10 mouse cellular contexts compared by ENCODE assay signal in the genomic region with DNA sequence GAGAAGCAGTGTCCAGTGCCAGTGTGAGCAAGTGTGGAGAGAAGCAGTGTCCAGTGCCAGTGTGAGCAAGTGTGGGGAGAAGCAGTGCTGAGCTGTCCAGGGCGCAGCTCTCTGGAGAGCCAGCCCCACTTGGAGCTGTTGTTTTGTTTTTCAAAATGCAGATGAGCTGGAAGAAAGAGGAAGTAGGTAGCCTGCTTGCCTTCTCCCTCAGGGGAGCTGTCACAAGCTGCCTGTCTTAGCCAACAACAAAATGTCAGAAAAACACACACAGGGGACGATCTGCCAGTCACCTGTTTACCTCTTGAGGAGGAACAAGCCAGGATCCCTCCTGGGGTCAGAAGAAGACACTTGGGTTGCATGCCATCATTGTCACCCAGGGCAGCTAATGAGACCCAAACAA.
DNase-seq lines count a peak whose midpoint lies in the region; ATAC-seq and TF ChIP-seq lines count a peak whose summit lies in the region.
"Had no signal": no experiment of that assay in that cellular context is flagged by ENCODE, and none has a peak within 500 bp of the region (broad histone marks: within the 10 kb centered on the region; RNA-seq: fewer than 3 reads in every experiment).

No protein-coding gene starts in this region.

- no peak for ATAC-seq in limb, embryonic 12.5 days (ENCODE audit: insufficient number of reproducible peaks, insufficient read depth, low FRiP score, low TSS enrichment, low read depth)
- peak; percentile 87 for ATAC-seq in neutrophil, adult 5-6 weeks (ENCODE audit: extremely low read depth, insufficient number of reproducible peaks, low FRiP score, poor library complexity, severe bottlenecking)
- ATAC-seq in CD4-positive, CD25-positive, alpha-beta regulatory T cell, adult 4 months: no peak

- no peak overlapping the region for H3K4me3 ChIP-seq in cerebellum, adult 2 months (replicated peaks; ENCODE audit: insufficient read depth, low read depth, low read length)
- H3K4me3 ChIP-seq in limb, embryonic 12.5 days (replicated peaks): no peak overlapping the region
- H3K4me3 ChIP-seq in limb, embryonic 10.5 days: no peak overlapping the region
- no peak overlapping the region for H3K4me3 ChIP-seq in cortical plate, adult 2 months (ENCODE audit: insufficient read depth, low read length)
- H3K4me3 ChIP-seq: liver, embryonic 13.5 days had no signal

- no peaks in the 10 kb centered on the region for H3K9me3 ChIP-seq in limb, embryonic 12.5 days
- no peaks in the 10 kb centered on the region for H3K9me3 ChIP-seq in limb, embryonic 10.5 days (replicated peaks)
- H3K9me3 ChIP-seq: liver, embryonic 13.5 days had no signal

- WGBS in cerebellum, adult 2 months: 28% methylated on average over 2 of the region's 2 CpGs
- WGBS in limb, embryonic 12.5 days: 50% methylated on average over 2 of the region's 2 CpGs
- WGBS in limb, embryonic 10.5 days: 61% methylated on average over 2 of the region's 2 CpGs

- DNase-seq in cerebellum, adult 2 months: no peak
- DNase-seq in cerebellum, adult 11 months: no peak
- DNase-seq in limb, embryonic 10.5 days (ENCODE audit: low spot score): no peak
- DNase-seq in cerebellum, postnatal 10 days: no peak
- DNase-seq: gastrocnemius, postnatal 25 days; liver, embryonic 13.5 days had no signal

- TF ChIP-seq POLR2A in cerebellum, adult 2 months (IDR thresholded peaks at IDR 0.05; ENCODE audit: borderline replicate concordance, insufficient read depth, low read length): no peak
- TF ChIP-seq POLR2A in cortical plate, adult 2 months (IDR thresholded peaks at IDR 0.05; ENCODE audit: extremely low read depth, insufficient read depth, low read length): no peak

- peaks cover 10% of the 10 kb centered on the region; the same call in 1 of the 2 replicates for H3K4me1 ChIP-seq in cerebellum, adult 2 months (ENCODE audit: control insufficient read depth, insufficient read depth, low read length)
- peaks cover 32% of the 10 kb centered on the region for H3K4me1 ChIP-seq in limb, embryonic 12.5 days (replicated peaks)
- peaks cover 30% of the 10 kb centered on the region for H3K4me1 ChIP-seq in limb, embryonic 10.5 days
- H3K4me1 ChIP-seq in cortical plate, adult 2 months (ENCODE audit: control insufficient read depth, insufficient read depth, low read length): peaks cover 10% of the 10 kb centered on the region

- H3K4me2 ChIP-seq in limb, embryonic 12.5 days: no peak overlapping the region
- H3K4me2 ChIP-seq: liver, embryonic 13.5 days had no signal

- H3K27ac ChIP-seq in cerebellum, adult 2 months (ENCODE audit: insufficient read depth, low read length): 0 out of 2 replicates have a peak overlapping the region, but pooled peaks have one; percentile 23
- peak overlapping the region; percentile 67 for H3K27ac ChIP-seq in limb, embryonic 12.5 days
- no peak overlapping the region for H3K27ac ChIP-seq in limb, embryonic 10.5 days
- H3K27ac ChIP-seq in cortical plate, adult 2 months (ENCODE audit: insufficient read depth, low read length): peak overlapping the region; percentile 40; the same call in 1 of the 2 replicates
- H3K27ac ChIP-seq: liver, embryonic 13.5 days had no signal

- no peak overlapping the region for H3K9ac ChIP-seq in limb, embryonic 12.5 days (replicated peaks)
- H3K9ac ChIP-seq: liver, embryonic 13.5 days had no signal

- no peak for TF ChIP-seq CTCF in cerebellum, adult 2 months (IDR thresholded peaks at IDR 0.05; ENCODE audit: borderline replicate concordance, insufficient read depth, low read depth, low read length)
- TF ChIP-seq CTCF in cortical plate, adult 2 months (IDR thresholded peaks at IDR 0.05; ENCODE audit: extremely low read depth, insufficient read depth, low read length): no peak

- H3K27me3 ChIP-seq in cerebellum, adult 2 months (ENCODE audit: control insufficient read depth, insufficient read depth, low read length): no peaks in the 10 kb centered on the region
- no peaks in the 10 kb centered on the region for H3K27me3 ChIP-seq in limb, embryonic 12.5 days
- H3K27me3 ChIP-seq in limb, embryonic 10.5 days (ENCODE audit: low read depth, poor library complexity, severe bottlenecking): no peaks in the 10 kb centered on the region
- H3K27me3 ChIP-seq: liver, embryonic 13.5 days had no signal

- H3K36me3 ChIP-seq in limb, embryonic 12.5 days: peaks cover 22% of the 10 kb centered on the region
- H3K36me3 ChIP-seq in limb, embryonic 10.5 days: peaks cover 49% of the 10 kb centered on the region
- H3K36me3 ChIP-seq: liver, embryonic 13.5 days had no signal
